Mouse (Mus musculus): ENCODE data around the gene Smarcd3. TPM values are rescaled to one million over a fixed set of nuclear protein-coding genes. Genes with fewer than 3 reads are reported as not detected.
"Not testable (repeated sequence)": the region's sequence is repeated elsewhere in the genome, so short reads cannot be mapped to it uniquely, and the experiment has no call there.

Gene Smarcd3
- total RNA-seq, 2 experiments from 2014 or later: 27.9 to 30.6 TPM

GRCm38 (mm10) chr5:24577183-24577929, 46.9 kb downstream of the Smarcd3 start, which contains the start of gene Abcf2:
TSS of gene Abcf2 (minus strand) at chr5:24577467.
- peak; percentile 97 to 100 for DNase-seq (ENCODE audit: low spot score in 2 of 2)

- no peak for DNase-seq (ENCODE audit: low spot score in 2 of 2)
These were observed 47.4 kb downstream of the Smarcd3 start for GRCm38 (mm10) chr5:24576801-24577182.

GRCm38 (mm10) chr5:24575948-24576347, 48.3 kb downstream of the Smarcd3 start:
- DNase-seq (ENCODE audit: low spot score in 2 of 2): no peak

GRCm38 (mm10) chr5:24556709-24557108, 67.5 kb downstream of the Smarcd3 start, which contains the start of gene 4931409K22Rik:
TSS of gene 4931409K22Rik (minus strand) at chr5:24556809.
- DNase-seq (ENCODE audit: low spot score in 2 of 2): no peak

GRCm38 (mm10) chr5:24555335-24555734, 68.9 kb downstream of the Smarcd3 start:
- not testable (repeated sequence) for DNase-seq (ENCODE audit: low spot score in 2 of 2)

- DNase-seq (ENCODE audit: low spot score in 2 of 2): no peak
These were observed 70.5 kb downstream of the Smarcd3 start for GRCm38 (mm10) chr5:24553621-24554244.

GRCm38 (mm10) chr5:24551317-24551688, 72.9 kb downstream of the Smarcd3 start:
- no peak for DNase-seq (ENCODE audit: low spot score in 2 of 2)

GRCm38 (mm10) chr5:24550598-24551316, 73.5 kb downstream of the Smarcd3 start:
- DNase-seq (ENCODE audit: low spot score in 2 of 2): no peak

- DNase-seq (ENCODE audit: low spot score in 2 of 2): no peak
These were observed 81.6 kb downstream of the Smarcd3 start for GRCm38 (mm10) chr5:24542643-24543042.

- DNase-seq (ENCODE audit: low spot score in 2 of 2): no peak
These were observed 83.1 kb downstream of the Smarcd3 start for GRCm38 (mm10) chr5:24541144-24541569.

Small RNA genes within 50 kb of the gene (microRNA-seq; reads per million reads assigned to microRNA genes)
- gene Mir671: 686 reads per million, percentile 71 among the genes with 10 or more reads in this experiment

Other genes starting within 250 kb of the Smarcd3 start
- under 1 TPM; 0.42 to 0.62 TPM for gene Atg9b, start 232.3 kb downstream of the Smarcd3 start, total RNA-seq (2021)
- 10 to 100 TPM; 73.9 to 84.8 TPM for gene Abcb8, start 230.7 kb downstream of the Smarcd3 start, total RNA-seq (2021)
- under 1 TPM; 0.20 to 0.22 TPM for gene Asic3, start 211.0 kb downstream of the Smarcd3 start, total RNA-seq (2021)
- gene Cdk5, start 200.9 kb downstream of the Smarcd3 start, total RNA-seq (2021): 10 to 100 TPM; 42.6 to 43.9 TPM
- 10 to 100 TPM; 60.8 to 70.1 TPM for gene Slc4a2, start 200.6 kb downstream of the Smarcd3 start, total RNA-seq (2021)
- gene Fastk, start 179.1 kb downstream of the Smarcd3 start, total RNA-seq (2021): 100 to 1,000 TPM; 108 to 127 TPM
- gene Tmub1, start 176.6 kb downstream of the Smarcd3 start, total RNA-seq (2021): 10 to 100 TPM; 11.1 to 11.3 TPM
- 10 to 100 TPM; 88.4 to 89.2 TPM for gene Agap3, start 172.2 kb downstream of the Smarcd3 start, total RNA-seq (2021)
- gene Gbx1, start 97.2 kb downstream of the Smarcd3 start, total RNA-seq (2021): under 1 TPM in 1 of 2 experiments, not detected in 1; 0.11 TPM
- 1 to 10 TPM; 2.6 to 3.0 TPM for gene Asb10, start 83.4 kb downstream of the Smarcd3 start, total RNA-seq (2021)
- gene 4931409K22Rik, start 67.6 kb downstream of the Smarcd3 start, total RNA-seq (2021): under 1 TPM in 1 of 2 experiments, not detected in 1; 0.11 TPM
- 10 to 100 TPM; 54.7 to 59.8 TPM for gene Abcf2, start 46.9 kb downstream of the Smarcd3 start, total RNA-seq (2021)
- gene Chpf2, start 37.7 kb downstream of the Smarcd3 start, total RNA-seq (2021): 10 to 100 TPM; 59.1 to 68.4 TPM
- gene Nub1, start 61.1 kb upstream of the Smarcd3 start, total RNA-seq (2021): 10 to 100 TPM; 59.7 to 61.7 TPM
- gene Wdr86, start 106.3 kb upstream of the Smarcd3 start, total RNA-seq (2021): 1 to 10 TPM; 6.2 to 9.6 TPM
- gene Crygn, start 133.6 kb upstream of the Smarcd3 start, total RNA-seq (2021): 1 to 10 TPM; 6.0 to 6.2 TPM
- gene Rheb, start 218.2 kb upstream of the Smarcd3 start, total RNA-seq (2021): 10 to 100 TPM; 78.2 to 79.1 TPM

Data from adrenal gland, postnatal 4 days (tissue).